Mouse (Mus musculus) right cerebral cortex, postnatal 10 days (tissue): ENCODE data around the gene Srcin1.

ENCODE experiments used
- DNase-seq, 2 experiments: peaks; one replicate each; pipeline ENCODE4 v3.0.0; 2021; ENCODE audit warnings: low spot score in 2 of 2

Srcin1 gene

GRCm38 (mm10) chr11:97509058-97509457 lies 66.9 kb downstream of the Srcin1 start:
- DNase-seq: no peak

GRCm38 (mm10) chr11:97508198-97508597 lies 67.8 kb downstream of the Srcin1 start:
- DNase-seq: no peak

- no peak for DNase-seq
Observed at GRCm38 (mm10) chr11:97506331-97506730, 69.7 kb downstream of the Srcin1 start.

- DNase-seq: no peak
Observed at GRCm38 (mm10) chr11:97505784-97506183, 70.2 kb downstream of the Srcin1 start.

GRCm38 (mm10) chr11:97502846-97503245 lies 73.1 kb downstream of the Srcin1 start:
- no peak for DNase-seq

GRCm38 (mm10) chr11:97502383-97502782 lies 73.6 kb downstream of the Srcin1 start:
- DNase-seq: no peak

GRCm38 (mm10) chr11:97500720-97501448 lies 75.1 kb downstream of the Srcin1 start:
- no peak for DNase-seq

GRCm38 (mm10) chr11:97499865-97500719 lies 75.9 kb downstream of the Srcin1 start, which contains the start of gene 4933428G20Rik:
4933428G20Rik (minus strand) TSS chr11:97500340.
- DNase-seq: no peak

GRCm38 (mm10) chr11:97497543-97497942 lies 78.4 kb downstream of the Srcin1 start:
- no peak for DNase-seq

GRCm38 (mm10) chr11:97492836-97493235 lies 83.2 kb downstream of the Srcin1 start:
- no peak for DNase-seq

GRCm38 (mm10) chr11:97491640-97492039 lies 84.3 kb downstream of the Srcin1 start:
- no peak for DNase-seq

- DNase-seq: peak in 1 of 2 experiments; percentile 84
Observed at GRCm38 (mm10) chr11:97489589-97490324, 86.2 kb downstream of the Srcin1 start.

- DNase-seq: no peak
Observed at GRCm38 (mm10) chr11:97487656-97488055, 88.3 kb downstream of the Srcin1 start.

GRCm38 (mm10) chr11:97485661-97486060 lies 90.3 kb downstream of the Srcin1 start:
- DNase-seq: no peak

GRCm38 (mm10) chr11:97479824-97480223 lies 96.2 kb downstream of the Srcin1 start:
- DNase-seq: no peak

GRCm38 (mm10) chr11:97479085-97479484 lies 96.9 kb downstream of the Srcin1 start:
- DNase-seq: no peak

- DNase-seq: no peak
Observed at GRCm38 (mm10) chr11:97478345-97478744, 97.6 kb downstream of the Srcin1 start.

- DNase-seq: no peak
Observed at GRCm38 (mm10) chr11:97477431-97477830, 98.6 kb downstream of the Srcin1 start.

GRCm38 (mm10) chr11:97476334-97477095 lies 99.5 kb downstream of the Srcin1 start:
- DNase-seq: peak; percentile 79 to 83

- DNase-seq: no peak
Observed at GRCm38 (mm10) chr11:97471276-97471675, 104.7 kb downstream of the Srcin1 start.

- DNase-seq: no peak
Observed at GRCm38 (mm10) chr11:97469828-97470227, 106.2 kb downstream of the Srcin1 start.
